Comparison of ENCODE assay signal across 1 mouse cellular context in genomic region chr5:115312354-115312753, GRCm38 (mm10).
A peak's percentile ranks its signal among the peaks of the same experiment; 100 is the strongest.
TF ChIP-seq lines count a peak whose summit lies in the region.

No protein-coding gene starts in this region.

TF ChIP-seq in MEL, 35 proteins besides CTCF, POLR2A, EP300 and RAD21:
- TF ChIP-seq NRF1 (IDR thresholded peaks at IDR 0.05; ENCODE audit: insufficient read depth, low read depth, low read length, poor library complexity, severe bottlenecking) (no peak), GATA1 (IDR thresholded peaks at IDR 0.05; ENCODE audit: low read depth, low read length) (peak; percentile 60; the same call in 1 of the 2 replicates), TBP (IDR thresholded peaks at IDR 0.05; ENCODE audit: low read depth, low read length) (peak; percentile 10), BHLHE40 (IDR thresholded peaks at IDR 0.05; ENCODE audit: borderline replicate concordance, low read depth, low read length) (no peak)
